Mouse (Mus musculus) embryonic facial prominence, embryonic 15.5 days (tissue): ENCODE measurements around the gene Wnk4. TPM values are rescaled to one million over a fixed set of nuclear protein-coding genes. Genes with fewer than 3 reads are reported as not detected.

Source experiments
- ATAC-seq: fragments of 200-750 bp; cut with Nextera tagmentation; 2 replicates; pipeline ENCODE4 v1.8.0; 2017; ENCODE audit warnings: low read depth, moderate TSS enrichment; ENCODE audit not compliant: insufficient number of reproducible peaks, low FRiP score, low TSS enrichment
- H3K27ac ChIP-seq: fragments of 300-500 bp; sonication (generic); replicated peaks from 2 replicates; pipeline ENCODE4 v1.5.1; 2015; ENCODE audit warnings: mild to moderate bottlenecking, inconsistent platforms
- H3K27me3 ChIP-seq: fragments of 300-500 bp; sonication (generic); 2 replicates; pipeline ENCODE4 v1.6.1; 2015; ENCODE audit warnings: inconsistent platforms
- H3K36me3 ChIP-seq: fragments of 300-500 bp; sonication (generic); 2 replicates; pipeline ENCODE4 v1.6.1; 2015; ENCODE audit warnings: mild to moderate bottlenecking, inconsistent platforms
- H3K4me1 ChIP-seq: fragments of 300-500 bp; sonication (generic); 2 replicates; pipeline ENCODE4 v1.6.1; 2015; ENCODE audit warnings: inconsistent platforms
- H3K4me2 ChIP-seq: fragments of 300-500 bp; sonication (generic); replicated peaks from 2 replicates; pipeline ENCODE4 v1.6.1; 2015; ENCODE audit warnings: mild to moderate bottlenecking, inconsistent platforms
- H3K4me3 ChIP-seq: fragments of 300-500 bp; sonication (generic); replicated peaks from 2 replicates; pipeline ENCODE4 v1.5.1; 2015; ENCODE audit warnings: mild to moderate bottlenecking, inconsistent platforms
- H3K9ac ChIP-seq: fragments of 300-500 bp; sonication (generic); 2 replicates; pipeline ENCODE4 v1.6.1; 2015; ENCODE audit warnings: inconsistent platforms
- H3K9me3 ChIP-seq: fragments of 300-500 bp; sonication (generic); replicated peaks from 2 replicates; pipeline ENCODE4 v1.6.1; 2016; ENCODE audit warnings: inconsistent platforms
- WGBS: fragments of 180-500 bp; shearing (Covaris S2); methylation state at CpG from one replicate; pipeline ENCODE4 v1.1.7; 2015; 5-methylcytosine and 5-hydroxymethylcytosine counted together
- polyA plus RNA-seq: library from polyadenylated mRNA; unstranded; fragments of >200 nt; fragmentation: Nextera tagmentation; extraction: Ambion mirVana; gene quantifications from 2 replicates; pipeline ENCODE4 v1.2.1, GENCODE M21; 2015

Wnk4 gene
- 12.5 and 14.3 TPM in 2 replicates for polyA plus RNA-seq

DNA sequence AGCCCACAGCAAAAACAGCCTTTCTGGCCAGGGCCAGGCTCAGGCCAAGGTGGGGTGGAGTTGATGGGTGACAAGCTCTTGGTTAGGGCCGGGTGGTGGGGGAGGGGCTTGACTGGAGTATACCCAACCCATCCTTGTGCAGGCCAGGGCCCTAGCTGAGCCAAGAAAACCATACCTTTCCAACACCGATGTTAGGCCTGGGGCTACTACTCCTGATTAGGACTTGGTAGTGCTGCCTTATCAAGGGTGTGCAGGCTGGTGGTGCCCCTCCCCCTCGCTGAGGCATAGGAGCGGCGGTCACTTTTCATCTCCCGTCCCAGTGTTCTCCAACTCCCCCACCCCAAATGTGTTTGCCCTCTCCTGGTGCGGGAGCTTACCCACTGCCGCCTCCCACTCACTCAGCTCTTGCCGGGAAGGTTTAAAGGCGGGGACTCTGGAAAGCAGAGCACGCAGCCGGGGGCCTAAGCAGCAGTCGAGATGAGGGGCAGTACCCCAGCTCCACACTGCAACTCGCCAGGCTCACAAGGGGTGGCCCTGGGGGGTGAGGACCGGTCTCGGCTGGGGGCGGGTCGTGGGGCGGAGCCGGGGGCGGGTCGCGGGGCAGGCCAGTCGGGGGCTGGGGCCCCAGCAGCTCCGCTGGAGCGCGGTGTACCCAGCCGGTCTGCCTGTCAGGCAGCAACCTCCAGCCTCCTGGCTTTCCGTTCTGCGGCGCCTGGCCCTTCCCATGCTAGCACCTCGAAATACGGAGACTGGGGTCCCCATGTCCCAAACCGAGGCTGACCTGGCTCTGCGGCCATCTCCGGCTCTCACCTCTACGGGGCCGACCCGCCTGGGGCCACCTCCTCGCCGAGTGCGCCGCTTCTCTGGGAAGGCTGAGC is at the start of gene Wnk4:
Wnk4 (plus strand) TSS at position 620 of the 878 bp plus-strand sequence.
- H3K9ac ChIP-seq, result peak within 1 kb of the TSS; percentile 58
- WGBS, result under 1% methylated on average over 43 of the region's 43 CpGs
- peak within 1 kb of the TSS; percentile 65 for H3K4me3 ChIP-seq
- H3K27ac ChIP-seq, result peak within 1 kb of the TSS; percentile 81
- peaks cover 32% of the 10 kb centered on the region for H3K27me3 ChIP-seq
- peaks cover 16% of the 10 kb centered on the region for H3K36me3 ChIP-seq
- peaks cover 66% of the 10 kb centered on the region for H3K4me1 ChIP-seq
- H3K9me3 ChIP-seq, result no peaks in the 10 kb centered on the region
- peak within 1 kb of the TSS; percentile 98 for H3K4me2 ChIP-seq
- ATAC-seq, result peak; percentile 87

GRCm38 (mm10) chr11:101211970-101212369 is 48.4 kb upstream of the Wnk4 start:
- 0 out of 2 replicates have a peak, but pooled peaks have one; percentile 34 for ATAC-seq
- Histone ChIP-seq H3K9me3 (no peaks in the 10 kb centered on the region), H3K27ac (0 out of 2 replicates have a peak overlapping the region, but pooled peaks have one; percentile 44), H3K36me3 (peaks cover 76% of the 10 kb centered on the region), H3K4me3 (no peak overlapping the region), H3K27me3 (no peaks in the 10 kb centered on the region), H3K4me2 (no peak overlapping the region), H3K9ac (no peak overlapping the region), H3K4me1 (no peaks in the 10 kb centered on the region)
- 35% methylated on average over 3 of the region's 3 CpGs for WGBS

- H3K9me3 ChIP-seq, result no peaks in the 10 kb centered on the region
- H3K4me3 ChIP-seq, result no peak overlapping the region
- no peak for ATAC-seq
- no peak overlapping the region for H3K27ac ChIP-seq
- no peaks in the 10 kb centered on the region for H3K27me3 ChIP-seq
- WGBS, result 87% methylated on average over 5 of the region's 5 CpGs
- no peak overlapping the region for H3K9ac ChIP-seq
- peaks cover 52% of the 10 kb centered on the region for H3K36me3 ChIP-seq
- no peaks in the 10 kb centered on the region for H3K4me1 ChIP-seq
- no peak overlapping the region for H3K4me2 ChIP-seq
Observed at GRCm38 (mm10) chr11:101216936-101217335, 43.4 kb upstream of the Wnk4 start.

- H3K27me3 ChIP-seq, result no peaks in the 10 kb centered on the region
- no peak overlapping the region for H3K9ac ChIP-seq
- no peak overlapping the region for H3K27ac ChIP-seq
- H3K9me3 ChIP-seq, result no peaks in the 10 kb centered on the region
- H3K4me2 ChIP-seq, result no peak overlapping the region
- H3K4me1 ChIP-seq, result no peaks in the 10 kb centered on the region
- H3K4me3 ChIP-seq, result no peak overlapping the region
- H3K36me3 ChIP-seq, result peaks cover 41% of the 10 kb centered on the region
- ATAC-seq, result no peak
- WGBS, result 77% methylated on average over 10 of the region's 10 CpGs
Observed at GRCm38 (mm10) chr11:101218436-101219055, 41.8 kb upstream of the Wnk4 start.

DNA sequence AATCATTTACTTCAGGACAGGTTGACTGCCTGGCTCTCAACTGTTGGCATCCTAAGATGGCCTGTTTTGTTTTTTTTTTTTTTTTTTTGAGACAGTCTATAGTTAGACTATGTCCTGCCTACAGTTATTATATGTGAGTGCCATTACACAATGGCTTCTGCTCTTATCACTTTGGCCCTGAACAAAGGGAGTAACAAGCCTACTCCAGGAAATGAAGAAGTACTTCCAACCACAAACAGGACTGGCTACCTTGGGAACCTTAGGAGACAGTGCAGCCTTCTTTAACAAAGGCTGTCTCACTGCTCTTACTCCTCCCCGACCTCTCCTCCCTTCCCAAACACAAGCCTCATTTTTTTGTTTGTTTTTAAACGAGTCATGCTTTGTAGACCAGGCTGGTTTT is 39.5 kb upstream of the Wnk4 start:
- no peak overlapping the region for H3K4me2 ChIP-seq
- WGBS, result 50% methylated on average over 2 of the region's 2 CpGs
- H3K9ac ChIP-seq, result no peak overlapping the region
- H3K4me1 ChIP-seq, result peaks cover 6% of the 10 kb centered on the region
- H3K27me3 ChIP-seq, result no peaks in the 10 kb centered on the region
- no peak overlapping the region for H3K4me3 ChIP-seq
- no peak overlapping the region for H3K27ac ChIP-seq
- no peaks in the 10 kb centered on the region for H3K9me3 ChIP-seq
- no peak for ATAC-seq
- peaks cover 20% of the 10 kb centered on the region for H3K36me3 ChIP-seq

GRCm38 (mm10) chr11:101221306-101221986 is 38.9 kb upstream of the Wnk4 start:
- no peaks in the 10 kb centered on the region for H3K9me3 ChIP-seq
- no peak overlapping the region for H3K4me2 ChIP-seq
- peaks cover 14% of the 10 kb centered on the region for H3K36me3 ChIP-seq
- H3K4me3 ChIP-seq, result no peak overlapping the region
- no peak overlapping the region for H3K9ac ChIP-seq
- peaks cover 6% of the 10 kb centered on the region for H3K4me1 ChIP-seq
- no peak overlapping the region for H3K27ac ChIP-seq
- ATAC-seq, result no peak
- 79% methylated on average over 8 of the region's 8 CpGs for WGBS
- H3K27me3 ChIP-seq, result no peaks in the 10 kb centered on the region

- Histone ChIP-seq H3K4me2 (no peak overlapping the region), H3K4me3 (no peak overlapping the region), H3K27ac (no peak overlapping the region), H3K9ac (no peak overlapping the region), H3K9me3 (no peaks in the 10 kb centered on the region), H3K36me3 (no peaks in the 10 kb centered on the region), H3K4me1 (peaks cover 9% of the 10 kb centered on the region), H3K27me3 (no peaks in the 10 kb centered on the region)
- WGBS, result 81% methylated on average over 3 of the region's 3 CpGs
- ATAC-seq, result no peak
Observed at GRCm38 (mm10) chr11:101224337-101224736, 36.0 kb upstream of the Wnk4 start.

DNA sequence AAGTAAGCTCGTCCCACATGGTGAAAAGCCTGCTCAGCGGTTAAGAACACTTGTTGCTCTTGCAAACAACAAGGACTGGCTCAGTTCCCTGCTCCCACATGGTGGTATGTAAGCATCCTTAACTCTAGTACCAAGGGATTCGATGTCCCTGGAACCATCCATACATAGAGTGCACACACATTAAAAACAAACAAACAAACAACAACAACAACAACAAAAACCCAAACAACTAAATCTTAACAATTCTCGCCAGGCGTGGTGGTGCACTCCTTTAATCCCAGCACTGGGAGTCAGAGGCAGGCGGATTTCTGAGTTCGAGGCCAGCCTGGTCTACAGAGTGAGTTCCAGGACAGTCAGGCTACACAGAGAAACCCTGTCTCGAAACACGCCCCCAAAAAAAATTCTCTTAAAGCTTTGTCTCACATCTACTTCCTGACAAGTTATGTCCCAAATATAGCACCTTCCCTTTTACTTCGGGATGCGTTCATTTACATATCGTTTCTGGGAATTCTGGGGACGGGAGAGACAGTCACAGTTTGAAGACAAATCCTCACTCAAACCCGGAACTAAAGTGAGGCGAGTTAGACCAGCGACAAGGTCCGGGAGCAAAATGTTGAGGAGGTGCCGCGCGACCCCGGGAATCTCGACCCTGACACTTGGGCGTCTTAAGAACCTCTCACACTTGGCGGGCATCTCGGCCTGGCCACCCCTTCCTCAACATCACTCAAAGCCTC is 34.9 kb upstream of the Wnk4 start:
- peak overlapping the region; percentile 69 for H3K9ac ChIP-seq
- no peak for ATAC-seq
- peaks cover 21% of the 10 kb centered on the region for H3K4me1 ChIP-seq
- no peaks in the 10 kb centered on the region for H3K36me3 ChIP-seq
- peak overlapping the region; percentile 79 for H3K4me2 ChIP-seq
- no peaks in the 10 kb centered on the region for H3K9me3 ChIP-seq
- H3K4me3 ChIP-seq, result peak overlapping the region; percentile 81
- H3K27me3 ChIP-seq, result no peaks in the 10 kb centered on the region
- H3K27ac ChIP-seq, result peak overlapping the region; percentile 74
- 15% methylated on average over 25 of the region's 25 CpGs for WGBS

GRCm38 (mm10) chr11:101226065-101226701 is 34.2 kb upstream of the Wnk4 start, which contains the start of gene Ezh1:
Gene Ezh1 (minus strand): TSS chr11:101226463.
- Histone ChIP-seq H3K4me3 (peak within 1 kb of the TSS; percentile 81), H3K9ac (peak within 1 kb of the TSS; percentile 69), H3K36me3 (no peaks in the 10 kb centered on the region), H3K27ac (peak within 1 kb of the TSS; percentile 74), H3K9me3 (no peaks in the 10 kb centered on the region), H3K4me1 (peaks cover 28% of the 10 kb centered on the region), H3K4me2 (peak within 1 kb of the TSS; percentile 79), H3K27me3 (no peaks in the 10 kb centered on the region)
- ATAC-seq, result peak; percentile 91
- WGBS, result 1% methylated on average over 56 of the region's 56 CpGs

DNA sequence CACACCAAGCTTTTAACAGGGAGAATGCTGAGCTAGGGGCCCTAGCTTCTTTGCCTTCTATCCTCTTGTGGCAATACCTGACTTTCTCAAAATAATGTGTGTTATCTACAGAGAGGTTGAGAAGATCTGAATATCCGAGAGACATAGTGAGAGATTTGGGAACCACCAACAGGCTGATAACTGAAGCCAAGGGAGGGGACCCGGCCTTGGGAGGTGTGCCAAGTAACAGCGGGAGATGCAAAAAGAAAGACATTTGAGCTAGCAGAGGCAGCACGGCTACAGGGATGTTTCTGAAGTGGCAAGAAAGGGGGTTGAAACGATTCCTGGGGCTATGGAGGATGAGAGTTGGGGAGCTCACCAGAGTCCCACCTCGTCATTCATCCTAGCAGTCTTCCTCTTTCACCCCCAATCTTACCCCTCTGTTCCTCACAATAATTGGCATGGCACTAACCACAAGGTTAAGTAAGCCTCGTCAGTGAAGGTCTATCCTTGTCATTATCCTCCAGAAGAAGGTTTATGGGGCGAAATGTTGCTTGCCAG is 30.9 kb upstream of the Wnk4 start:
- H3K4me2 ChIP-seq, result peak overlapping the region; percentile 38; the same call in 1 of the 2 replicates
- H3K4me3 ChIP-seq, result no peak overlapping the region
- H3K4me1 ChIP-seq, result peaks cover 41% of the 10 kb centered on the region
- H3K9me3 ChIP-seq, result no peaks in the 10 kb centered on the region
- H3K27ac ChIP-seq, result peak overlapping the region; percentile 92
- H3K36me3 ChIP-seq, result no peaks in the 10 kb centered on the region
- H3K27me3 ChIP-seq, result no peaks in the 10 kb centered on the region
- no peak overlapping the region for H3K9ac ChIP-seq
- ATAC-seq, result no peak
- 22% methylated on average over 8 of the region's 8 CpGs for WGBS
